Mouse (Mus musculus): Measurements from ENCODE around the gene Tmem120b. TPM values are rescaled to one million over a fixed set of nuclear protein-coding genes. Genes with fewer than 3 reads are reported as not detected.
A peak's percentile ranks its signal among the peaks of the same experiment; 100 is the strongest.

Tmem120b gene
- polyA plus RNA-seq, 1 experiment from 2014 or later = 7.6 TPM

- peak overlapping the region; percentile 11; the same call in 1 of the 2 replicates for H3K9ac ChIP-seq (ENCODE audit: low read length)
- peaks cover 6% of the 10 kb centered on the region; the same call in 1 of the 2 replicates for H3K36me3 ChIP-seq (ENCODE audit: control insufficient read depth, insufficient read depth, low read length)
- peaks cover 57% of the 10 kb centered on the region for H3K4me1 ChIP-seq (ENCODE audit: control insufficient read depth, insufficient read depth, low read length)
- ATAC-seq (ENCODE audit: low FRiP score) (no peak), DNase-seq (ENCODE audit: low spot score, missing footprints) (no peak)
- H3K9me3 ChIP-seq (ENCODE audit: control insufficient read depth, low read length) = no peaks in the 10 kb centered on the region
- H3K27me3 ChIP-seq (ENCODE audit: control insufficient read depth, insufficient read depth, low read length) = no peaks in the 10 kb centered on the region
- peak overlapping the region; percentile 100 for H3K4me2 ChIP-seq
- H3K27ac ChIP-seq (ENCODE audit: low read depth, low read length) = peak overlapping the region; percentile 12; the same call in 1 of the 2 replicates
- H3K4me3 ChIP-seq (ENCODE audit: low read depth, low read length) = no peak overlapping the region
- 30% methylated on average over 13 of the region's 13 CpGs for WGBS
These were observed 66.1 kb downstream of the Tmem120b start for GRCm38 (mm10) chr5:123134186-123134874.

- no peaks in the 10 kb centered on the region for H3K27me3 ChIP-seq (ENCODE audit: control insufficient read depth, insufficient read depth, low read length)
- ATAC-seq (ENCODE audit: low FRiP score) (no peak), DNase-seq (ENCODE audit: low spot score, missing footprints) (peak; percentile 90)
- H3K9me3 ChIP-seq (ENCODE audit: control insufficient read depth, low read length) = no peaks in the 10 kb centered on the region
- WGBS = 21% methylated on average over 8 of the region's 8 CpGs
- peak overlapping the region; percentile 95 for H3K4me3 ChIP-seq (ENCODE audit: low read depth, low read length)
- no peak overlapping the region; the same call in 1 of the 2 replicates for H3K27ac ChIP-seq (ENCODE audit: low read depth, low read length)
- peaks cover 57% of the 10 kb centered on the region for H3K4me1 ChIP-seq (ENCODE audit: control insufficient read depth, insufficient read depth, low read length)
- peak overlapping the region; percentile 100 for H3K9ac ChIP-seq (ENCODE audit: low read length)
- peak overlapping the region; percentile 100 for H3K4me2 ChIP-seq
- H3K36me3 ChIP-seq (ENCODE audit: control insufficient read depth, insufficient read depth, low read length) = peaks cover 4% of the 10 kb centered on the region; the same call in 1 of the 2 replicates
These were observed 66.7 kb downstream of the Tmem120b start for GRCm38 (mm10) chr5:123134875-123135382.

GRCm38 (mm10) chr5:123135471-123136360 lies 67.5 kb downstream of the Tmem120b start:
- Histone ChIP-seq H3K4me1 (ENCODE audit: control insufficient read depth, insufficient read depth, low read length) (peaks cover 57% of the 10 kb centered on the region), H3K27me3 (ENCODE audit: control insufficient read depth, insufficient read depth, low read length) (no peaks in the 10 kb centered on the region), H3K36me3 (ENCODE audit: control insufficient read depth, insufficient read depth, low read length) (peaks cover 3% of the 10 kb centered on the region; the same call in 1 of the 2 replicates), H3K27ac (ENCODE audit: low read depth, low read length) (peak overlapping the region; percentile 100), H3K9me3 (ENCODE audit: control insufficient read depth, low read length) (no peaks in the 10 kb centered on the region), H3K9ac (ENCODE audit: low read length) (peak overlapping the region; percentile 100), H3K4me3 (ENCODE audit: low read depth, low read length) (peak overlapping the region; percentile 95), H3K4me2 (peak overlapping the region; percentile 100)
- DNase-seq (ENCODE audit: low spot score, missing footprints) (peak; percentile 93), ATAC-seq (ENCODE audit: low FRiP score) (no peak)
- 3% methylated on average over 30 of the region's 30 CpGs for WGBS

- Histone ChIP-seq H3K9me3 (ENCODE audit: control insufficient read depth, low read length) (no peaks in the 10 kb centered on the region), H3K4me1 (ENCODE audit: control insufficient read depth, insufficient read depth, low read length) (peaks cover 57% of the 10 kb centered on the region), H3K27me3 (ENCODE audit: control insufficient read depth, insufficient read depth, low read length) (no peaks in the 10 kb centered on the region), H3K4me2 (peak overlapping the region; percentile 100), H3K36me3 (ENCODE audit: control insufficient read depth, insufficient read depth, low read length) (peaks cover 3% of the 10 kb centered on the region; the same call in 1 of the 2 replicates), H3K4me3 (ENCODE audit: low read depth, low read length) (peak overlapping the region; percentile 95), H3K9ac (ENCODE audit: low read length) (peak overlapping the region; percentile 100), H3K27ac (ENCODE audit: low read depth, low read length) (peak overlapping the region; percentile 100)
- ATAC-seq (ENCODE audit: low FRiP score) (peak; percentile 28; the same call in 1 of the 2 replicates), DNase-seq (ENCODE audit: low spot score, missing footprints) (peak; percentile 95)
- under 1% methylated on average over 13 of the region's 13 CpGs for WGBS
These were observed 68.3 kb downstream of the Tmem120b start for GRCm38 (mm10) chr5:123136361-123137043.

- Histone ChIP-seq H3K36me3 (ENCODE audit: control insufficient read depth, insufficient read depth, low read length) (peaks cover 3% of the 10 kb centered on the region; the same call in 1 of the 2 replicates), H3K4me2 (peak overlapping the region; percentile 100), H3K9me3 (ENCODE audit: control insufficient read depth, low read length) (no peaks in the 10 kb centered on the region), H3K4me3 (ENCODE audit: low read depth, low read length) (peak overlapping the region; percentile 95), H3K27ac (ENCODE audit: low read depth, low read length) (peak overlapping the region; percentile 100), H3K27me3 (ENCODE audit: control insufficient read depth, insufficient read depth, low read length) (no peaks in the 10 kb centered on the region), H3K4me1 (ENCODE audit: control insufficient read depth, insufficient read depth, low read length) (peaks cover 52% of the 10 kb centered on the region), H3K9ac (ENCODE audit: low read length) (peak overlapping the region; percentile 100)
- under 1% methylated on average over 20 of the region's 20 CpGs for WGBS
- DNase-seq (ENCODE audit: low spot score, missing footprints) = peak; percentile 97
- ATAC-seq (ENCODE audit: low FRiP score) = no peak
These were observed 69.1 kb downstream of the Tmem120b start for GRCm38 (mm10) chr5:123137044-123137909.

GRCm38 (mm10) chr5:123137910-123138229 lies 69.7 kb downstream of the Tmem120b start:
- DNase-seq (ENCODE audit: low spot score, missing footprints) (no peak), ATAC-seq (ENCODE audit: low FRiP score) (no peak)
- H3K4me3 ChIP-seq (ENCODE audit: low read depth, low read length) = peak overlapping the region; percentile 95
- H3K27ac ChIP-seq (ENCODE audit: low read depth, low read length) = peak overlapping the region; percentile 100
- peaks cover 3% of the 10 kb centered on the region; the same call in 1 of the 2 replicates for H3K36me3 ChIP-seq (ENCODE audit: control insufficient read depth, insufficient read depth, low read length)
- H3K4me1 ChIP-seq (ENCODE audit: control insufficient read depth, insufficient read depth, low read length) = peaks cover 47% of the 10 kb centered on the region
- H3K9me3 ChIP-seq (ENCODE audit: control insufficient read depth, low read length) = no peaks in the 10 kb centered on the region
- peak overlapping the region; percentile 100 for H3K4me2 ChIP-seq
- no peaks in the 10 kb centered on the region for H3K27me3 ChIP-seq (ENCODE audit: control insufficient read depth, insufficient read depth, low read length)
- peak overlapping the region; percentile 100 for H3K9ac ChIP-seq (ENCODE audit: low read length)
- WGBS = 0% methylated on average over 6 of the region's 6 CpGs

GRCm38 (mm10) chr5:123138230-123138911 lies 70.2 kb downstream of the Tmem120b start:
- H3K4me2 ChIP-seq = peak overlapping the region; percentile 100
- peak; percentile 77 for ATAC-seq (ENCODE audit: low FRiP score)
- peak overlapping the region; percentile 100 for H3K9ac ChIP-seq (ENCODE audit: low read length)
- H3K27me3 ChIP-seq (ENCODE audit: control insufficient read depth, insufficient read depth, low read length) = no peaks in the 10 kb centered on the region
- H3K9me3 ChIP-seq (ENCODE audit: control insufficient read depth, low read length) = no peaks in the 10 kb centered on the region
- H3K4me1 ChIP-seq (ENCODE audit: control insufficient read depth, insufficient read depth, low read length) = peaks cover 45% of the 10 kb centered on the region
- H3K36me3 ChIP-seq (ENCODE audit: control insufficient read depth, insufficient read depth, low read length) = peaks cover 3% of the 10 kb centered on the region; the same call in 1 of the 2 replicates
- peak overlapping the region; percentile 95 for H3K4me3 ChIP-seq (ENCODE audit: low read depth, low read length)
- H3K27ac ChIP-seq (ENCODE audit: low read depth, low read length) = peak overlapping the region; percentile 100
- 1% methylated on average over 39 of the region's 40 CpGs for WGBS
- DNase-seq (ENCODE audit: low spot score, missing footprints) = peak; percentile 98

All from midbrain, embryonic 11.5 days (tissue).